Mouse (Mus musculus) midbrain, embryonic 13.5 days (tissue): ENCODE data around the gene Epor. TPM values are rescaled to one million over a fixed set of nuclear protein-coding genes. Genes with fewer than 3 reads are reported as not detected.

Experiments used
- ATAC-seq: fragments of 200-750 bp; cut with Nextera tagmentation; 2 replicates; pipeline ENCODE4 v1.8.0; 2017; ENCODE audit warnings: mild to moderate bottlenecking, moderate TSS enrichment, moderate library complexity
- H3K27ac ChIP-seq: fragments of 300-500 bp; sonication (generic); 2 replicates; pipeline ENCODE4 v1.5.1; 2015; ENCODE audit warnings: inconsistent platforms, mild to moderate bottlenecking, moderate library complexity
- H3K27me3 ChIP-seq: fragments of 300-500 bp; sonication (generic); 2 replicates; pipeline ENCODE4 v1.6.1; 2015; ENCODE audit warnings: mild to moderate bottlenecking, inconsistent platforms
- H3K36me3 ChIP-seq: fragments of 300-500 bp; sonication (generic); 2 replicates; pipeline ENCODE4 v1.6.1; 2015; ENCODE audit warnings: mild to moderate bottlenecking, inconsistent platforms
- H3K4me1 ChIP-seq: fragments of 300-500 bp; sonication (generic); replicated peaks from 2 replicates; pipeline ENCODE4 v1.6.1; 2015; ENCODE audit warnings: inconsistent platforms
- H3K4me2 ChIP-seq: fragments of 300-500 bp; sonication (generic); replicated peaks from 2 replicates; pipeline ENCODE4 v1.6.1; 2015; ENCODE audit warnings: moderate library complexity, mild to moderate bottlenecking, inconsistent platforms
- H3K4me3 ChIP-seq: fragments of 300-500 bp; sonication (generic); replicated peaks from 2 replicates; pipeline ENCODE4 v1.5.1; 2015; ENCODE audit warnings: mild to moderate bottlenecking, inconsistent platforms
- H3K9ac ChIP-seq: fragments of 300-500 bp; sonication (generic); replicated peaks from 2 replicates; pipeline ENCODE4 v1.6.1; 2015; ENCODE audit warnings: mild to moderate bottlenecking, inconsistent platforms
- H3K9me3 ChIP-seq: fragments of 300-500 bp; sonication (generic); 2 replicates; pipeline ENCODE4 v1.6.1; 2016; ENCODE audit warnings: mild to moderate bottlenecking, inconsistent platforms
- WGBS: fragments of 180-500 bp; shearing (Covaris S2); methylation state at CpG from one replicate; pipeline ENCODE4 v1.1.7; 2015; 5-methylcytosine and 5-hydroxymethylcytosine counted together
- polyA plus RNA-seq: library from polyadenylated mRNA; unstranded; fragments of >200 nt; fragmentation: Nextera tagmentation; extraction: Ambion mirVana; gene quantifications from 2 replicates; pipeline ENCODE4 v1.2.1, GENCODE M21; 2015

The Epor gene
- polyA plus RNA-seq = 1.4 and 2.5 TPM in 2 replicates

DNA sequence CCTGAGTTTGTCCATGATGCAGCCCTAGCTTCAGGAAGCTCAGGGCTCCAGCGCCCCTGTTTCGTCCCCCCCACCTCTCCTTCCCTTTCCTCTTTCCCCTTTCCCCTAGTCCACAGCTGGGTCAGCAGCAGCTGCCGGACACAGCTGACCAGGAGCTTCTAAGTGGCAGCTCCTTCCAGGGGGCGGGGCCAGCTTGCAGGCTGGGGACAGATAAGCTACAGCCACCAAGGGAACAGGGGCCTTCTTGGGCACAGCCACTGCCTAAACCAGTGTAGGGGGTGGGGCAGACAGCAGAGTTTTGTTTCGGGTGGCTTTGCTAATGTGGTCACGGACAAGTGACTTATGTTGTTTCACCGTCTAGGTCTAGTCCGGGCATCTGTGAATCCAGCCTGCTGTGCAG lies at the start of gene Epor:
Epor (minus strand) TSS at position 90 of the 400 bp plus-strand sequence.
- Histone ChIP-seq H3K4me1 (peaks cover 24% of the 10 kb centered on the region), H3K9me3 (no peaks in the 10 kb centered on the region), H3K36me3 (0 out of 2 replicates have a peak, but pooled peaks cover under 1% of the 10 kb centered on the region), H3K4me3 (peak within 1 kb of the TSS; percentile 39), H3K9ac (peak within 1 kb of the TSS; percentile 33; the same call in 1 of the 2 replicates), H3K4me2 (peak within 1 kb of the TSS; percentile 60), H3K27ac (no peak within 1 kb of the TSS), H3K27me3 (peaks cover 55% of the 10 kb centered on the region)
- WGBS = 12% methylated on average over 8 of the region's 8 CpGs
- ATAC-seq = no peak

DNA sequence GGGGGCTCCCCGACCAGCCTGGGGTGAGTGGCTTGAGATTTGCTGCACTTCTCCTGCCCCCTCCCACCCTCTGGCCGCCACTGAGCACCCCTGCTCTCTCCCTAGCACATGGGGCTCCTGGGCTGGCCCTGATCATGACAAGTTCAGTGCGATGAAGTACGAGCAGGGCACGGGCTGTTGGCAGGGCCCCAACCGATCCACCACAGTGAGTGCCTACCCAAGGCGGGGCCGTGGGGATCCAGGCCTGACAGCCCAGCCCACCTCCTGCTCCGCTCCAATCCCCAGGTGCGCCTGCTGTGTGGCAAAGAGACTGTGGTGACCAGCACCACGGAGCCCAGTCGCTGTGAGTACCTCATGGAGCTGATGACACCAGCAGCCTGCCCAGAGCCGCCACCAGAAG lies 49.4 kb upstream of the Epor start:
- 92% methylated on average over 13 of the region's 13 CpGs for WGBS
- Histone ChIP-seq H3K4me1 (0 out of 2 replicates have a peak, but pooled peaks cover 6% of the 10 kb centered on the region), H3K9me3 (no peaks in the 10 kb centered on the region), H3K4me3 (no peak overlapping the region), H3K27me3 (no peaks in the 10 kb centered on the region), H3K9ac (no peak overlapping the region), H3K36me3 (peaks cover 93% of the 10 kb centered on the region), H3K27ac (no peak overlapping the region), H3K4me2 (no peak overlapping the region)
- peak; percentile 18 for ATAC-seq

DNA sequence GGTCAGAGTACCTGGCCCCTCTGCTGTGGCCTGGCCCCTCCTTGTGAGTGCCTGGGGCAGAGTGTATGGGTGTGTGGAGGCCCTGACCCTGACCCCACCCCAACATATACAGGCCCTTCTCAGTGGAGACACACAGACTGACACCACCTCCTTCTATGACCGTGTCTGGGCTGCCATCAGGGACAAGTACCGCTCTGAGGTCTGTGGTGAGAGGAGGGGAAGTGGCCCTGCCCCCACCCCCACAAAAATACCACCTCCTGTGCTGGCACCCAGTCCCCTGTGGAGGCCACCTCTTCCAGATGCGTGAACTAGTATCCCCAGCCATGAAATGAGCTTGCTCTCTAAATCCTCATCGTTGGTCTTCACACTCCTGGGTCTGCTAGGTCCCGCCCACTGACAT lies 47.7 kb upstream of the Epor start:
- H3K9me3 ChIP-seq = no peaks in the 10 kb centered on the region
- peak; percentile 31; the same call in 1 of the 2 replicates for ATAC-seq
- H3K27me3 ChIP-seq = no peaks in the 10 kb centered on the region
- peaks cover 9% of the 10 kb centered on the region; the same call in 1 of the 2 replicates for H3K4me1 ChIP-seq
- 0 out of 2 replicates have a peak overlapping the region, but pooled peaks have one; percentile 2 for H3K27ac ChIP-seq
- 92% methylated on average over 5 of the region's 5 CpGs for WGBS
- H3K4me3 ChIP-seq = no peak overlapping the region
- H3K9ac ChIP-seq = no peak overlapping the region
- peaks cover 96% of the 10 kb centered on the region for H3K36me3 ChIP-seq
- H3K4me2 ChIP-seq = no peak overlapping the region

DNA sequence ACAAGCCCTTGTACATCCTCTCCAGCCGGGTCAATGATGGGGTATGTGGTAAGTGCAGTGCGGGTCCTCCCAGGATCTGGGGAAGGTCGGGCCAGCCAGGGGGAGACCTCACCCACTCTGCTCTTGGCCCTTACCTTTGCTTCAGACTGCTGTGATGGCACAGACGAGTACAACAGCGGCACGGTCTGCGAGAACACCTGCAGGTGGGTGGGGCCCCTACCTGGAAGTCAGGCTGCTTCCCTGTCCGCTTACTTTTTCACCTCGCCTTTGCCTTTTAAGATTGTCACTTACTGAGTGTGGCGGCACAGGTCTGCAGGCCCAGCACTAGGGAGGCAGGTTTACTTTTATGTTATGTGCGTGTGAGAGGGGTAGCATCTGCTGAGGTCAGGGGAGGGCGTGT lies 41.2 kb upstream of the Epor start:
- peaks cover 56% of the 10 kb centered on the region for H3K36me3 ChIP-seq
- peak overlapping the region; percentile 94 for H3K4me2 ChIP-seq
- 0 out of 2 replicates have a peak overlapping the region, but pooled peaks have one; percentile 1 for H3K9ac ChIP-seq
- no peak for ATAC-seq
- H3K9me3 ChIP-seq = no peaks in the 10 kb centered on the region
- H3K4me3 ChIP-seq = no peak overlapping the region; the same call in 1 of the 2 replicates
- peaks cover 43% of the 10 kb centered on the region for H3K4me1 ChIP-seq
- H3K27me3 ChIP-seq = no peaks in the 10 kb centered on the region
- 94% methylated on average over 12 of the region's 12 CpGs for WGBS
- H3K27ac ChIP-seq = no peak overlapping the region

DNA sequence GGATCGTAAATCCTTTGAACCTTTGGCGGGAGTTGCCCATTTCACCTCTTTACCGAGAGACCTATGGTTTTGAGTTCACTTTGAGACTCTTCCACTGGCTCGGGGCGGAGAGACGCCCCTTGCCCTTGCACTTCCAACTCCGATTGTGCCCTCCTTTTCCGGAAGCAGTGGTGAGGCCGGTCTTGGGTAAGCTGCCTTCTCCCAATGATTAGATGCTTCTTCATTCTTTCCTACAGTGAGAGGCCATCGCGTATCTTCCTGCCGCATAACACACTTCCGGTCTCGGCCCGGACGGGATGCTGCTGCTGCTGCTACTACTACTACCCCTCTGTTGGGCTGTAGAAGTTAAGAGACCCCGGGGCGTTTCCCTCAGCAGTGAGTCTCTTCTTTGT lies 39.9 kb upstream of the Epor start:
- no peaks in the 10 kb centered on the region for H3K9me3 ChIP-seq
- peak overlapping the region; percentile 94 for H3K4me2 ChIP-seq
- H3K9ac ChIP-seq = peak overlapping the region; percentile 83
- no peaks in the 10 kb centered on the region for H3K27me3 ChIP-seq
- peak overlapping the region; percentile 85 for H3K4me3 ChIP-seq
- under 1% methylated on average over 18 of the region's 18 CpGs for WGBS
- H3K36me3 ChIP-seq = peaks cover 43% of the 10 kb centered on the region
- peaks cover 43% of the 10 kb centered on the region for H3K4me1 ChIP-seq
- ATAC-seq = peak; percentile 19
- peak overlapping the region; percentile 84 for H3K27ac ChIP-seq

DNA sequence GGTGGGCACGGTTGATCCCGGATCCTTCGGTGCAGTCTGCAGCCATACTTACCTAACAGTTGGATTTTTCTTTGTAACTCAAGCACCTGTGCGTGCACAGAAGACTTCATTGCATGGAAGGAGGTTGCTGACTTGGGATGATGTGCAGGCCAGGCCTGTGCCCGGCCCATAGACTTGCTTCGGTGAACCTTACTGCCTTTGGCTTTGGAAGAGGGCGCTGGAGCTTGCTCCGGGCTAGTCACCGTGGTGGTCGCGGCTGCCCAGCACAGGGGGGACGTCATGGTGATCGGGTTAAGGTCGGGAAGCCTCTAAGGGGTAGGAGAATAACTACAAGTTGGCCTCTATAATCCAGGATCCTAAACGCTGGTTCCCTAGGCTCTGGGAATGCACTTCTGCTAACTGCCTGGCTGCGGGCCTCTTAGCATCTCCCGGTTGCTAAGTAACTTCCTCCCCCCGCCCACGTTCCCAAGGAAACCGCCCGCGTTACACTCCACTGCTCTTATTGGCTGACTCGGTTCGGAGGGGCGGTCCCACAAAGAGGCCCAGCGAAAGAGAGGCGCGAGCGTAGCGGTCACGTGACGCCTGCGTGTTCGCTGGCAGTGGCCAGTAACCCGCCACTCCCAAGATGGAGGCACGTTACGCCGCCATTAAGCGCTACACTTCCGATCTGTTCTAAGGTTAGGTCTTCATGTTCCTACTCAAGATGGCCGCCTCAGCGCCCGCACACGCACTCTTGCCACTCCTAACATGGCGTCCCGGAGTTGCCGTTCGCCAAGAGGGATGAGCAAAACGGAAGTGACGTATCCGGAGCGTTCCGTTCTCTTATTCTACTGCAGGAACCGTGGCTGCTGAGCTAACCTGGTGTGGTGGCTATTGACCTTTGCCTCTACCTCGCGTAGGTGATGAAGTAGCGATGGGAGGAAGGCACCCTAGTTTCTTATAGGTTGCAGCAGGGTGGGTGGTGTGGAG lies 39.2 kb upstream of the Epor start, which contains the start of the genes Ccdc151 and Prkcsh:
Ccdc151 (minus strand) TSS at position 441 of the 969 bp plus-strand sequence.
Prkcsh (plus strand) TSS at position 613 of the 969 bp plus-strand sequence.
- Histone ChIP-seq H3K4me1 (peaks cover 43% of the 10 kb centered on the region), H3K4me2 (peak within 1 kb of the TSS; percentile 94), H3K9ac (peak within 1 kb of the TSS; percentile 83), H3K9me3 (no peaks in the 10 kb centered on the region), H3K4me3 (peak within 1 kb of the TSS; percentile 85), H3K36me3 (peaks cover 36% of the 10 kb centered on the region), H3K27me3 (no peaks in the 10 kb centered on the region), H3K27ac (peak within 1 kb of the TSS; percentile 84)
- WGBS = 5% methylated on average over 57 of the region's 57 CpGs
- ATAC-seq = peak; percentile 99

DNA sequence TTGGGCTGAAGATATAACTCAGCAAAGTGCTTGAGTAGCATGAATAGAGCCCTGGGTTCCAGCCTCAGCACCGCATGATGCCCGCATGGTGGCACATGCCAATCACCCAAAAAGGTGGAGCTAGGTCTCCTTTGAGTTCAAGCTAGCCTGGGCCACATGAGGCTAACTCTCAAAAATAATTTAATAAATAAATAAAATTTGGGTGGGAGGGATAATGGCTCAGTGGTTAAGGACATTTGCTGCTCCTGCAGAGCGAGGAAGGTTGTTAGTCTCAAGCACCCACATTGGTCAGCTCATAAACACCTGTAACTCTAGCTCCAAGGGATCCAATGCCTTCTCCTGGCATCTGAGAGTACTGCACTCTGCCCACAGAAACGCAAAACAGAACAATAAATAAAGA lies 38.3 kb upstream of the Epor start:
- peaks cover 27% of the 10 kb centered on the region for H3K36me3 ChIP-seq
- H3K4me3 ChIP-seq = peak overlapping the region; percentile 35; the same call in 1 of the 2 replicates
- H3K9ac ChIP-seq = no peak overlapping the region
- no peaks in the 10 kb centered on the region for H3K27me3 ChIP-seq
- WGBS = 82% methylated on average over 4 of the region's 4 CpGs
- peak overlapping the region; percentile 80; the same call in 1 of the 2 replicates for H3K27ac ChIP-seq
- peak overlapping the region; percentile 63 for H3K4me2 ChIP-seq
- H3K9me3 ChIP-seq = no peaks in the 10 kb centered on the region
- peaks cover 43% of the 10 kb centered on the region for H3K4me1 ChIP-seq
- ATAC-seq = no peak

DNA sequence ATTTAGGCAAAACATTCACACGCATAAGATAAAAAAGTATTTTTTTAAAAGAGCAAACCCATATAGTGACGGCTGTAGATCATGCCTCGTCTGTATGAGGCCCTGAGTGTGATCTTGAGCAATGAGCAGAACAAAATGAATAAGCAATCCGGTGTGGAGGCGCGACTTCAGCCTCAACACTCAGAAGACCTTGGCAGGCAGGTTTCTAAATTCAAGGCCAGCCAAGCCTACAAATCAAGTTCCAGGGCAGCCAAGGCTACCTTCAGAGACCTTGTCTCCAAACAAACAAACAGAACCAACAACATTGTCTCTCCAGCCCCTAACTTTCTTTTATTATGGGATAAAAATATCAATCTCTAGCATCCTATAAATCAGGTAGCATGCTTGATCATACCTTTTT lies 37.0 kb upstream of the Epor start:
- H3K9ac ChIP-seq = no peak overlapping the region

DNA sequence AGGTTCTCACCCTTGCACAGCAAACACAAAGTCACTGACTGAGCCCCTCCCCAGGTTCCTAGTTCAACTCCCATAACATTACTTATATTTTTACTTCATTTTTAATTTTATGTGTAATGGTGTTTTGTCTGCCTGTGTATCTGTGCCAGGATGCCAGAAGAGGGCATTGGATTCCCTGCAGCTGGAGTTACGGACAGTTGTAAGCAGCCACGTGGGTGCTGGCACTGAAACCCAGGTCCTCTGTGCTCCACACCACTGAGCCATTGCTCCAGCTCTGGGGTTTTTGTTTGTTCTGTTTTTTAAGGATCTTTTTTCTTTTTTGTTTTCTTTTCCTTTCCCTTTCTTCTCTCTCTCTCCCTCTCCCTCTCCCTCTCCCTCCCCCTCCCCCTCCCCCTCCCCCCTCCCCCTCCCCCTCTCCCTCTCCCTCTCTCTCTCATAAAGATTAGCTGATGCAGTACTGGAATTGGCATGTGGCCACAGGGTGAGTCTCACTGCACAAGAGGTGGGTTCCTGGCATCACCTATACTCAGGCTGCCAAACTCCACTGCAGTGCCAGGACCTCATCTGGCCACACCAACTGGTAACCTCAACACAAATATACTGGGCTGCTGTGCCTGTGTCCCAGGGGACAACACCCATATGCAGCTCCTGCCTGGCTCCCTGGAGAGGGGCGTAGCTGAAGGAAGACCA lies 33.0 kb upstream of the Epor start:
- Histone ChIP-seq H3K9me3 (no peaks in the 10 kb centered on the region), H3K4me2 (no peak overlapping the region), H3K36me3 (no peaks in the 10 kb centered on the region; the same call in 1 of the 2 replicates), H3K4me3 (no peak overlapping the region), H3K27me3 (peaks cover 18% of the 10 kb centered on the region), H3K9ac (no peak overlapping the region), H3K27ac (no peak overlapping the region), H3K4me1 (peaks cover 1% of the 10 kb centered on the region; the same call in 1 of the 2 replicates)
- ATAC-seq = no peak
- WGBS = 94% methylated on average over 3 of the region's 3 CpGs

More for the DNA sequence above, 37.0 kb upstream of the Epor start:
- Histone ChIP-seq H3K4me1 (peaks cover 30% of the 10 kb centered on the region), H3K36me3 (peaks cover 14% of the 10 kb centered on the region), H3K27me3 (no peaks in the 10 kb centered on the region), H3K27ac (no peak overlapping the region), H3K4me3 (no peak overlapping the region), H3K4me2 (no peak overlapping the region), H3K9me3 (no peaks in the 10 kb centered on the region)
- 89% methylated on average over 6 of the region's 6 CpGs for WGBS
- ATAC-seq = no peak

DNA sequence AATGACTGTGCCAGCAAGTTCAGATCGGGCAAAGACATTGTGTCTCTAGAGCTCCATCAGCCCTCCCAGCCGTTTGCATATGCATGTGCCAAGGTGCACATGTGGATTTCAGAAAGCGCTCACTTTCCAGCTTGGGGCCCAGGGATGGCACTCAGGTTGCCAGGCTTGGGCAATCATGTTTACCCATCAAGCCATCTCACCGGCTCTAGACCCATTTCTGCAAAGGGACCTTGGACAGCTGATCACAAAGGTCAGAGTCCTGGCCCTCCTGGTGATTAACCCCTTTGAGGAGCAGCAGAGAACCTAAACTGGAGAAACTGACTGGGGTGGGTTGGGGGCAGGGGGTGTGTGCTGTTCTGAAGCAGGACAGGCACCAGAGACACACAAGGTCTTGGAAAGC lies 28.9 kb upstream of the Epor start:
- H3K9ac ChIP-seq = no peak overlapping the region
- 83% methylated on average over 4 of the region's 4 CpGs for WGBS

DNA sequence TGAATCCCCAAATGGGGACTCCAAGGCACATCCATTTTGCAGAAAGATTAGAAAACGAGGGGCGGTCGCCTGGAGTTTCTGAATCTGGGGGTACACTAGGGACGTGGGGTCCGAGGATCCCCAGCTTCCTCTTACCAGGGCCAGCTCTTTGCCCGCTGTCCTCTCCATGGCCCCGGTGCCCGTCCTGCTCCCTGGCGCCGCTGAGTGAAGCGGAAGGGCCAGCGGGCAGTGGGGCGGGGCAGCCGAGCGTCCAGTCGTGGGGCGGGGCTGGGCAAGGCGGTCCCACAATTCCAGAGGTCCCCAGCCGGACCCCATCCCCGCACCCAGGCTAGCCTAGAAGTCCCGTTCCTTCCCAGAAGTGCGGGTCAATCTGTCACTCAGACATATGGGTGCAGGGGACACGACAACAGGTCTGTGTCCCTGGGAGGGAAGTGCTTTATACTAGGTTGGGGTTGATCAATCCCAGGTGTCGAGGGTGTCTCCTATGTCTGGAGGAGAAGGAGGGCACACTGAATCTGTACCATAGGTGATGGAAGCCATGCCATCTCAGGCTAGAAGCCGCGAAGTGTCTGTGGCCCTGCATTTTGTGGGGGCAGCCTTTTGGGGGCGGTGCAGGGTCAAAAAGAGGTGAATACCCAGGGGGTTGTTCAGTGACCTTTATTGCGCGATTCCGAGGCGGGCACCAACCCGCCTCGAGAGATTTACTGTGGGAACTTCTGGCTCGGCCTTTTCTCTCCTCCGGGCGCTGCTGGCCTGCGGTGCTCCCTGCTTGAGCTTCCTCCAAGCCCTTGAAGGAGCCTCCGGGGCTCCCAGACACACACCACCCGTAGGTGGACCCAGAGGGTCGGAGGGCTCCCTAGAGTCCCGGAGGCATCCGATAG lies 26.2 kb upstream of the Epor start, which contains the start of gene Rgl3:
Rgl3 (minus strand) TSS at position 217 of the 881 bp plus-strand sequence.
- peak within 1 kb of the TSS; percentile 60 for H3K4me2 ChIP-seq
- under 1% methylated on average over 42 of the region's 42 CpGs for WGBS
- H3K4me3 ChIP-seq = peak within 1 kb of the TSS; percentile 36
- H3K9me3 ChIP-seq = no peaks in the 10 kb centered on the region
- no peak within 1 kb of the TSS for H3K27ac ChIP-seq
- no peaks in the 10 kb centered on the region; the same call in 1 of the 2 replicates for H3K36me3 ChIP-seq
- peaks cover 28% of the 10 kb centered on the region for H3K4me1 ChIP-seq
- H3K9ac ChIP-seq = peak within 1 kb of the TSS; percentile 54
- ATAC-seq = no peak
- peaks cover 79% of the 10 kb centered on the region for H3K27me3 ChIP-seq

More for the DNA sequence above, 28.9 kb upstream of the Epor start:
- H3K4me1 ChIP-seq = peaks cover 28% of the 10 kb centered on the region
- no peak overlapping the region for H3K4me3 ChIP-seq
- H3K27ac ChIP-seq = no peak overlapping the region
- no peak overlapping the region for H3K4me2 ChIP-seq
- ATAC-seq = no peak
- H3K9me3 ChIP-seq = no peaks in the 10 kb centered on the region
- H3K36me3 ChIP-seq = no peaks in the 10 kb centered on the region; the same call in 1 of the 2 replicates
- H3K27me3 ChIP-seq = peaks cover 59% of the 10 kb centered on the region
